Mouse (Mus musculus) spleen, postnatal 36 days (tissue): ENCODE data around the gene Fam172a.

Source experiments
- DNase-seq, 2 experiments: peaks; one replicate each; pipeline ENCODE4 v3.0.0; 2022; ENCODE audit warnings: low spot score in 2 of 2, mixed read lengths in 1 of 2

Gene Fam172a

DNA sequence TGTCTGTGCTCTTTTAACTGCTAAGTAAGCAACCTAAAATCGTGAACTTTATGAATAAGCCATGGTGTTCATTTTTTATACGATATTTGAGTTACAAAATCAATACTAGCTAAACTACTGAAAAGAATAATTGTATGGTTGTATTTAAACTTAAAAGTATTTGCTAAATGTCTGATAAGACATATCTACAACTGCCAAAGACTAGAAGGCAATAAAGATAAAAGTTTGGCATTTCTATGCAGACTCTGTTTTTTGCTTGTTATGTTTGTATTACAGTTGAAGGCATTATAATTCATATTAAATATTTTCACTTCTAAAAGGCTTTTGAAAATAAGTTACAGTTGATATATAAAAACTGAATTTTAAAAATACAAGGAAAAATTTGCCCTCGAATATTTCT is 274.4 kb downstream of the Fam172a start:
- DNase-seq = no peak

DNA sequence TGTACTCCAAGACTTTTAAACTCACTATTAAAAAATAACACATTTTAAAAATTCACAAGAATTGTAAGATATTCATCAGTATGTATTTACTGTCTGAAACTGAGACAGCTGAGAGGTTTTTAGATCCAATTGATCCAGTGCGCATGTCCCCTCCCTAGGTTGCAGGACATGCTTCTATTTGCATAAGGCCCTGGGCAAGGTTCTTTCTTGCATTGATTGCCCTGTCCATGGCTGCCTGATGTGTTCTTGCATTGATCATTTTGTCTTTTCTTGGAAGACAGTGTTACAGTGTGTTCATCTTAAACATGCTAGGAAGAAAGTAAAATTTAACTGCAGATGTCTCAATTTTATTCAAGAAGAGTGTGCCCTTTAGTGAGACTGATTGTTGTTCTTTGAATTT is 275.3 kb downstream of the Fam172a start:
- DNase-seq = no peak

- no peak for DNase-seq
These were observed 280.4 kb downstream of the Fam172a start for GRCm38 (mm10) chr13:77982105-77982851.

GRCm38 (mm10) chr13:77982852-77983202 is 281.0 kb downstream of the Fam172a start:
- no peak for DNase-seq

DNA sequence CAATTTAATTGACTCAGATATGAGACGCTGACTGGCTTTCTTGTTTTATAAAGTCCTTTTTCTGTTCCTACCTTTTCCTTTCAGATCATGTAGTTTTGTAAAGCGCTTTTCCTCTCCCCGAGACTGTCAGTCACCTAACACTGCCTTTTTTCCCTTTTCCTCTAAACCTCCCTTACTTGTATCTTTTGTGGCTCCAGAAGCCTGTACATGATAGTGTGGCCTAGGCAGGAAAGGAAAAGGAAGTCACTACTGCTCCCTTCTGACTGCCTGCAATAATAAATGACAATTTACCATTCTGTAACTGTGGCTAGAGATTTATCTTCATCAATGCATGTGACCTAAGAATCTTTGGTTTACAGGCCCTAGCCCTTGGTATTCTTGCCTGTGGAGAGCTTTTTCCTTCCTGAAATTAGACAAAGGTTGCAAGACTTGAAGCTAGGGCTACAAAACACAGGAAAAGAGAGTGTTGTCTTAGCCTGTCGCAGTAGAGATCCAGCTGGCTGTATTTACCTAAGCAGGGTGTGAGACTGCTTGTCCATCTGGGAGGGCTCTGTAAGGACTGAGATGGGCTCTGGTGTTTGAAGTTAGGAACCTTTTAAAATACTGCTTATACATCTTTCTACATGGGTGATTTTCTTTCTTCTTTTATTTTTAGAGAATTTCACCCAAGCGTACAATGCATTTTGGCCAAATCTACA is 289.5 kb downstream of the Fam172a start:
- no peak for DNase-seq

GRCm38 (mm10) chr13:78004649-78005048 is 302.8 kb downstream of the Fam172a start:
- DNase-seq = no peak

- no peak for DNase-seq
These were observed 303.5 kb downstream of the Fam172a start for GRCm38 (mm10) chr13:78005344-78005743.

- DNase-seq = no peak
These were observed 308.3 kb downstream of the Fam172a start for GRCm38 (mm10) chr13:78010176-78010575.

DNA sequence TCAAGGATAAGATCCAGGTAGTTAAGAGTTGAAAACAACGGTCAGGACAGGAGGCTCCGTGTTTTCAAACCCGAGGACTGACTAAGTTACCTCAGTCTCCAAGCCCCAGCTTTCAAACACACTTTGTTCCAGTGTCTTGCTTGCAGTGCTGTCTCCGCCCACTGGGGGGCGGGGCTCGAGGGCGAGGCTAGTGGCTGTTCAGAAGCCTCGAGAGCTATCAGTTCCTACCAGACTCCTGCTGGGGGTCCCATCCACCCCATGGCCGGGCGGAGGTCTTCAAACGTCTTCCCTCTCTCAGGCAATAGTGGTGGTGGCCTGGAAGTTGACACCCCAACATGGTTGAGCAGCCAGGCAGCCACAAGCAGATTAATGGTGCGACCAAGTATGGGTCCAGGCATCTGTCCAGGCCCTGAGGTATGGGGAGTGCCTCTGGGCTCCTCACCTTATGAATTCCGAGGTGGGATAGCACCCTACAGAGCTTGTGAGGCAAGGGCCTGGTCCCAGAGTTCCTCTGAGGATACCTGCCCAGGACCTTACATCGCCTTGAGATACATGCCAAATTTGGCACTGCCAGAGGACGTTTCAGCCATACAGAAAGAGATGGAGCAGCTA is 323.0 kb downstream of the Fam172a start, which contains the start of gene Pou5f2:
Pou5f2 (plus strand) TSS at position 220 of the 612 bp plus-strand sequence.
- DNase-seq = peak; percentile 1 to 5

GRCm38 (mm10) chr13:78032821-78033220 is 331.0 kb downstream of the Fam172a start:
- no peak for DNase-seq

DNA sequence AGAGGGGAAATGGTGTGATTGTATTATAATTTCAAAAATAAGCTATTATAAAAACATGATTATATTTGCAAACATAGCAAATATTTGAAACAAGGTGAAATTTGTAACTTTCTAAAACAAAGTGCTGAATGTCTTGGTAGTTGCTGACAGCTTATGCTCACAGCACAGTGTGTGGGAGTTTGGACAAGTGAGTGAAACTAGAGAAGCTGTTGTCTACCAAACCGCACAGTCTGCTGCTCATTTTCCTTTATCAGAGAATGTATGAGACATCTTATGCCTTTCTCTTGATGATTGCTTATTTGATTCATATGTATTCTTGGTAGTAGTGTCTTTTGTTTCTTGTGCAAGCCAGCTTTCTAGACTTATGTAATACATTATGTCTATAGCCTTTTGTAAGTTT is 335.4 kb downstream of the Fam172a start:
- no peak for DNase-seq

GRCm38 (mm10) chr13:78043203-78043602 is 341.4 kb downstream of the Fam172a start:
- peak; percentile 7 to 8 for DNase-seq

GRCm38 (mm10) chr13:78045116-78045515 is 343.3 kb downstream of the Fam172a start:
- DNase-seq = no peak

GRCm38 (mm10) chr13:78087751-78088150 is 385.9 kb downstream of the Fam172a start:
- DNase-seq = no peak

- no peak for DNase-seq
These were observed 388.9 kb downstream of the Fam172a start for GRCm38 (mm10) chr13:78090701-78091100.

DNA sequence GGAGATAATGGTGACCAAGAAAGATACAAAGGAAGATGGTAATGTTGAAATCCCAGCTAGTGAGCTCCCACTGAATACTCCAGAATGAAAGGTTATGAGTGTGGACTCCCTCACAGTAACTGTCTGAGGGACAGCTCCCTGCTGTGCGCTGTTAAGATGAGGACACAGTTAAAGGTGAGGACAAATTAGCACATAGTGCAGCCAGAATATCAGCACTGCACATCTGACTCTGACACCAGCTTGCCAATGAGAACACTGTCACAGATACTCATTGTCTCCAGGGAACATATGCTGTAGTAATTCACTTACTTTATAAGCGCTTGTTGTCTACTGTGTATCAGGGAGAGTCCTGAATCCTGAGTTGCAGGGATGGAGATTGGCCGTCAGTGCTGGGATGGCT is 390.1 kb downstream of the Fam172a start:
- no peak for DNase-seq

DNA sequence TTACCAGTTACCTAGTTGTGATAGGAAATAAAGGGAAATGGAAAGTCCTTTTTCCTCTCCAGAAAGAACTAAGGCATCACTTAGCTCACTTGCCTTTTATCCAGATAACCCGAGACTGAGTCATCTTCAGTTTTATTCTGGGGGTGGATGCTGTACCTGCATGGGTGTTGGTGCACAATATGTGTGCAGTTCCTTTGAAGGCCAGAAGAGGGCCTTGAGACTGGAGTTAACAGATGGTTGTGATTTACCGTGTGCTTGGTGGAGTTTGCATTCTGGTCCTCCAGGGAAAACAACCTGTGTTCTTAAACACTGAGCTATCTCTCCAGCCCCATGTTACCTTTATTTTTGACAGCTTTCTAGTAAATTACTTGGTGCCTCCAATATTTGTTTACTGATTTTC is 392.5 kb downstream of the Fam172a start:
- DNase-seq = no peak

DNA sequence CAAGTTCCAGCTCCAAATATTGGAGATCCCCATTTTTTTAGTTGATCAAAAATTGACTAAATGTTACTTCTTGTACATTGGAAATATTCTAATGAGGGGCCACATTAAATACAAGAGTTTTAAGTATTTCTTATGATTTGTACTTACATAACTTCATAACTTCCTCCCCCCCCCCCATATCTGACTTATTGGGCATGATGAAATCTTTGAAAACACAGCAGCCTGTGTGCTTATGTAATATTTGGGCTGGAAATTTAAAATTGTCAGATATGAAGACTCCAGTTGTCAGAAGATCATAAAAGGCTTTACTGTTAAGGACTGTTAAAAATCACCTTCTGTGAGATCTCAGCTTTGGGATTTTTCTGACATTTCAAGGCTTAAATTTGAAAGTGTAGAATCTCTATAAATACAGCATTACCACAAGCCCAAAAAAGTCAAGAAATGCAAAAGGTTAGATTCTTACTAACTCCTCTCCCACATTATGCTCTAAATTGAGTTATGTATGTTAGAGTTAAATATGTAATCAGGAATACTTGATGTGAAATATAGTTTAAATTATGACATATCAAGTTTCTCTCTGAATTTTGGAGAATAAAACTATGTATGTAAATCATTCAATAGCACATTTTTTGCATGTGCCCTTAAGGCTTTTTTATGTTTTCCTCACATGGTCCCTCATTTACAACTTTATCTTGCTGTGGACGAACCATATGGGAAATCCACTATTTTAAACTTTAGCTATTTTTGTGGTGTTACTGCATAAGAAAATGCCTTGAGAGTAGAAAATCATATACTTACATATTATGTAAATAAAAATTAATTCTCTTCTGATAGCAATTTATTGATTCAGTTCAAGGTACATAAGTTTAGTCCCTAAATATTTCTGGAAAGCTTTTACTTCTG is 393.5 kb downstream of the Fam172a start:
- DNase-seq = no peak

- DNase-seq = no peak
These were observed 397.1 kb downstream of the Fam172a start for GRCm38 (mm10) chr13:78098858-78099445.

GRCm38 (mm10) chr13:78099746-78100530 is 398.1 kb downstream of the Fam172a start:
- no peak for DNase-seq

GRCm38 (mm10) chr13:78100664-78101063 is 398.8 kb downstream of the Fam172a start:
- no peak for DNase-seq
